Mouse (Mus musculus) thymus, adult 2 months (tissue): ENCODE data around the gene Ankdd1b. TPM values are rescaled to one million over a fixed set of nuclear protein-coding genes. Genes with fewer than 3 reads are reported as not detected.

Source experiments
- DNase-seq: peaks from one replicate; pipeline ENCODE4 v3.0.0; 2021
- H3K27ac ChIP-seq: fragments of 200-500 bp; 2 replicates; pipeline ENCODE4 v1.5.1; 2012; ENCODE audit warnings: low read length, control low read depth; ENCODE audit not compliant: control insufficient read depth, insufficient read depth
- H3K27me3 ChIP-seq: fragments of 200-500 bp; 2 replicates; pipeline ENCODE4 v1.6.1; 2012; ENCODE audit warnings: mild to moderate bottlenecking, low read length, moderate library complexity, mixed read lengths; ENCODE audit not compliant: control insufficient read depth, insufficient read depth
- H3K36me3 ChIP-seq: fragments of 200-500 bp; 2 replicates; pipeline ENCODE4 v1.6.1; 2012; ENCODE audit warnings: mild to moderate bottlenecking, low read length, moderate library complexity; ENCODE audit not compliant: control insufficient read depth, insufficient read depth
- H3K4me1 ChIP-seq: fragments of 200-500 bp; replicated peaks from 2 replicates; pipeline ENCODE4 v1.6.1; 2012; ENCODE audit warnings: low read length; ENCODE audit not compliant: control insufficient read depth, insufficient read depth
- H3K4me3 ChIP-seq: fragments of 200-500 bp; 2 replicates; pipeline ENCODE4 v1.5.1; 2012; ENCODE audit warnings: mild to moderate bottlenecking, low read length, control low read depth, moderate library complexity; ENCODE audit not compliant: control insufficient read depth, insufficient read depth
- CTCF ChIP-seq: fragments of 200-500 bp; IDR thresholded peaks from 2 replicates; pipeline ENCODE4 v1.5.1; 2012; ENCODE audit warnings: mild to moderate bottlenecking, control low read depth, low read length, moderate library complexity, borderline replicate concordance; ENCODE audit not compliant: control insufficient read depth, poor library complexity, insufficient read depth; ENCODE audit errors: extremely low read depth
- POLR2A ChIP-seq: fragments of 200-500 bp; IDR thresholded peaks from 2 replicates; pipeline ENCODE4 v1.6.1; 2012; ENCODE audit warnings: mild to moderate bottlenecking, low read length, control low read depth, moderate library complexity; ENCODE audit not compliant: control insufficient read depth, poor library complexity, insufficient read depth; ENCODE audit errors: extremely low read depth
- WGBS: fragments of 180-500 bp; shearing (Covaris S2); methylation state at CpG from one replicate; pipeline ENCODE4 v1.1.7; 2018; 5-methylcytosine and 5-hydroxymethylcytosine counted together
- polyA plus RNA-seq: library from polyadenylated mRNA; depleted of rRNA; stranded (reverse); fragments of >200 nt; gene quantifications from 2 replicates; pipeline ENCODE4 v1.2.3, GENCODE M21; 2012

Ankdd1b gene
- polyA plus RNA-seq, 1 experiment: 0.26 TPM

GRCm38 (mm10) chr13:96451386-96452140, 19.4 kb downstream of the Ankdd1b start:
- 94% methylated on average over 11 of the region's 11 CpGs for WGBS
- H3K4me1 ChIP-seq: no peaks in the 10 kb centered on the region
- DNase-seq: no peak
- TF ChIP-seq POLR2A: no peak
- TF ChIP-seq CTCF: no peak
- H3K36me3 ChIP-seq: no peaks in the 10 kb centered on the region
- no peak overlapping the region for H3K27ac ChIP-seq
- H3K4me3 ChIP-seq: no peak overlapping the region
- no peaks in the 10 kb centered on the region for H3K27me3 ChIP-seq

- no peaks in the 10 kb centered on the region for H3K27me3 ChIP-seq
- DNase-seq: no peak
- H3K27ac ChIP-seq: no peak overlapping the region
- H3K4me1 ChIP-seq: no peaks in the 10 kb centered on the region
- WGBS: 96% methylated on average over 7 of the region's 7 CpGs
- TF ChIP-seq CTCF: no peak
- TF ChIP-seq POLR2A: no peak
- H3K4me3 ChIP-seq: no peak overlapping the region
- H3K36me3 ChIP-seq: no peaks in the 10 kb centered on the region
Observed at GRCm38 (mm10) chr13:96450869-96451268, 20.1 kb downstream of the Ankdd1b start.

DNA sequence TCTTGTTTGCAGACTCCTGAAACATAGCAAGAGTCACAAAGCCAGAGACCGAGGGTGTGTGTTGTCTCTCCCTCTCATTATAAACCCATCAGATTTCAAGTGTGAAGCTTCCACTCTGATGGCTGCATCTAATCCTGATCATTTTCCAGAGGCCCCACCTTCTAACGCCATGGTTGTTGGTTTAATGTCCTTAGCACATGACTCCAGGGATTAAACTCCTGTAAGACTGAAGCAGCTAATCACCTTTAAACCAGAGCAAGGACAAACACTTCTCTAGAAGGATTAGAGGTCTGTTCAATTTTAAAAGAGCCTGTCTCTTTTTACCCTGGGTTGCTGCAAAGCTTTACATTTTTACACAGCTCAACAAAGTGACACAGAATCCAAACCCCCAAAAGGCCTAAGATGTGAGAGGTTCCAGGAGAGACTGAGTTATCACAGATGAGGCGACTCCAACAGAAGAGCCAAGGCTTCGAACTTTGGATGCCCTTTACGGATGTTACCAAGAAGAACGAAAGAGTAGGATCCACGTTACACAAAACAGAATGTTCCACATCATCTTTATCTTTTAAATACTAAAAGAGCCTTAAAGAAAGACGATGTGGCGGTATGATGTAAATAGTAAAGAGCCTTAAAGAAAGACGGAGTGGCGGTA, 20.7 kb downstream of the Ankdd1b start:
- no peak overlapping the region for H3K4me3 ChIP-seq
- 94% methylated on average over 11 of the region's 11 CpGs for WGBS
- H3K36me3 ChIP-seq: no peaks in the 10 kb centered on the region
- DNase-seq: no peak
- no peak overlapping the region for H3K27ac ChIP-seq
- TF ChIP-seq POLR2A (no peak), CTCF (no peak)
- H3K4me1 ChIP-seq: no peaks in the 10 kb centered on the region
- no peaks in the 10 kb centered on the region for H3K27me3 ChIP-seq

- Histone ChIP-seq H3K4me3 (no peak overlapping the region), H3K4me1 (no peaks in the 10 kb centered on the region), H3K27me3 (no peaks in the 10 kb centered on the region), H3K36me3 (no peaks in the 10 kb centered on the region), H3K27ac (no peak overlapping the region)
- no peak for DNase-seq
- TF ChIP-seq POLR2A (no peak), CTCF (no peak)
- 98% methylated on average over 4 of the region's 4 CpGs for WGBS
Observed at GRCm38 (mm10) chr13:96440436-96440835, 30.6 kb downstream of the Ankdd1b start.

- TF ChIP-seq POLR2A: no peak
- TF ChIP-seq CTCF: no peak
- Histone ChIP-seq H3K36me3 (no peaks in the 10 kb centered on the region), H3K27ac (no peak overlapping the region), H3K4me3 (no peak overlapping the region), H3K4me1 (peaks cover 10% of the 10 kb centered on the region; the same call in 1 of the 2 replicates), H3K27me3 (no peaks in the 10 kb centered on the region)
- WGBS: 97% methylated on average over 1 of the region's 1 CpGs
- DNase-seq: no peak
Observed at GRCm38 (mm10) chr13:96436921-96437320, 34.1 kb downstream of the Ankdd1b start.

DNA sequence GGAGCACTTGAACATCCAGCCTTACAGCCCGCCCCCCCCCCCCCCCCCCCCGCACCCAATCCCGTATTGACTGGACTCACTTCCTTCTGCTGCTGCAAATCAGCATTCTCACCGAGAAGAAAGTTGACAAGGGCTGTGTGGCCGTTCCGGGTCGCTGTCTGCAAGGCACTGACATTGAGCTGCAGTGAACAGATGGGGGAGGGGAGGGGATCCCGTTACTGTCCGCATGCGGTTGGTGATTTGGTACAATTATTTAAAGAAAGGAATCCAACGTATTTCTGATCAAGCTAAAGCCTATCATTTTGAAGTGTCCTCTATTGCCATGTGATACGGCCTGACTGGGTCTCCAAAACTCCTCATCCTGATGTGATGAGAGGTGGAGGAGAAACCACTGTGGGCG, 35.2 kb downstream of the Ankdd1b start:
- Histone ChIP-seq H3K27ac (no peak overlapping the region), H3K4me1 (peaks cover 10% of the 10 kb centered on the region; the same call in 1 of the 2 replicates), H3K36me3 (no peaks in the 10 kb centered on the region), H3K27me3 (no peaks in the 10 kb centered on the region), H3K4me3 (no peak overlapping the region)
- no peak for TF ChIP-seq POLR2A
- no peak for TF ChIP-seq CTCF
- no peak for DNase-seq
- 42% methylated on average over 13 of the region's 13 CpGs for WGBS

DNA sequence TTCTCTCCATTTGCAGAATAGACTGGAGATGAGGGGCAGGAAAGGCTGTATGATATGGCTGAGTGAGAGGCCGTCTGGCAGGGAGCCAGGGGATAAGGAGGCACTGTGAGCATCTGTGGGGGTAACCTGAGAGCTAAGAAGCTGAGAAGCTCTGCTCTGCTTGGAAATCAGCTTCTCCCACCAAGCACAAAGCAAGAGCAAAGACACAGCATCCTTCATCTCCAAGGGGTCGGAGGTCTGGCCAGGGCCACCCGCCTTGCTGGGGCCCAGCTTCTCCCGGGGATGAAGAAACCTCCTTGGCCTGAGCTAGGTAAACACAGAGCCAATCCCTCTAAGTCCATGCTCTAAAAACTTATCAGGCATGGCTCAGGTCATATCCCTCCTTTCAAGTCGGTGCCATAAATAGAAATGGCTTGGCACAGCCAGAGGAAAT, 36.1 kb downstream of the Ankdd1b start:
- no peak overlapping the region for H3K4me3 ChIP-seq
- DNase-seq: no peak
- H3K27me3 ChIP-seq: no peaks in the 10 kb centered on the region
- H3K4me1 ChIP-seq: peaks cover 10% of the 10 kb centered on the region; the same call in 1 of the 2 replicates
- 92% methylated on average over 5 of the region's 5 CpGs for WGBS
- H3K36me3 ChIP-seq: no peaks in the 10 kb centered on the region
- H3K27ac ChIP-seq: no peak overlapping the region
- no peak for TF ChIP-seq CTCF
- no peak for TF ChIP-seq POLR2A
